Mouse (Mus musculus) neural tube, embryonic 15.5 days (tissue): ENCODE measurements around the gene Tgm2. TPM values are rescaled to one million over a fixed set of nuclear protein-coding genes. Genes with fewer than 3 reads are reported as not detected.
A peak's percentile ranks its signal among the peaks of the same experiment; 100 is the strongest.

ENCODE experiments used
- ATAC-seq: fragments of 200-750 bp; cut with Nextera tagmentation; 2 replicates; pipeline ENCODE4 v1.8.0; 2017; ENCODE audit warnings: mild to moderate bottlenecking, moderate TSS enrichment, moderate library complexity; ENCODE audit not compliant: low FRiP score
- H3K27ac ChIP-seq: fragments of 300-500 bp; sonication (generic); replicated peaks from 2 replicates; pipeline ENCODE4 v1.5.1; 2015; ENCODE audit warnings: mild to moderate bottlenecking, inconsistent platforms
- H3K27me3 ChIP-seq: fragments of 300-500 bp; sonication (generic); replicated peaks from 2 replicates; pipeline ENCODE4 v1.6.1; 2015; ENCODE audit warnings: inconsistent platforms
- H3K36me3 ChIP-seq: fragments of 300-500 bp; sonication (generic); 2 replicates; pipeline ENCODE4 v1.6.1; 2015; ENCODE audit warnings: inconsistent platforms
- H3K4me1 ChIP-seq: fragments of 300-500 bp; sonication (generic); 2 replicates; pipeline ENCODE4 v1.6.1; 2015; ENCODE audit warnings: inconsistent platforms
- H3K4me2 ChIP-seq: fragments of 300-500 bp; sonication (generic); 2 replicates; pipeline ENCODE4 v1.6.1; 2015; ENCODE audit warnings: inconsistent platforms, mild to moderate bottlenecking, moderate library complexity
- H3K4me3 ChIP-seq: fragments of 300-500 bp; sonication (generic); replicated peaks from 2 replicates; pipeline ENCODE4 v1.5.1; 2015; ENCODE audit warnings: mild to moderate bottlenecking, inconsistent platforms
- H3K9ac ChIP-seq: fragments of 300-500 bp; sonication (generic); replicated peaks from 2 replicates; pipeline ENCODE4 v1.6.1; 2015; ENCODE audit warnings: mild to moderate bottlenecking, inconsistent platforms
- H3K9me3 ChIP-seq: fragments of 300-500 bp; sonication (generic); replicated peaks from 2 replicates; pipeline ENCODE4 v1.6.1; 2016; ENCODE audit warnings: inconsistent platforms
- WGBS: fragments of 180-500 bp; shearing (Covaris S2); methylation state at CpG from one replicate; pipeline ENCODE4 v1.1.7; 2015; ENCODE audit warnings: mixed read lengths; 5-methylcytosine and 5-hydroxymethylcytosine counted together
- polyA plus RNA-seq: library from polyadenylated mRNA; unstranded; fragments of >200 nt; fragmentation: Nextera tagmentation; extraction: Ambion mirVana; gene quantifications from 2 replicates; pipeline ENCODE4 v1.2.1, GENCODE M21; 2015

Gene Tgm2
- polyA plus RNA-seq, 1 experiment from 2014 or later = 7.8 TPM

DNA sequence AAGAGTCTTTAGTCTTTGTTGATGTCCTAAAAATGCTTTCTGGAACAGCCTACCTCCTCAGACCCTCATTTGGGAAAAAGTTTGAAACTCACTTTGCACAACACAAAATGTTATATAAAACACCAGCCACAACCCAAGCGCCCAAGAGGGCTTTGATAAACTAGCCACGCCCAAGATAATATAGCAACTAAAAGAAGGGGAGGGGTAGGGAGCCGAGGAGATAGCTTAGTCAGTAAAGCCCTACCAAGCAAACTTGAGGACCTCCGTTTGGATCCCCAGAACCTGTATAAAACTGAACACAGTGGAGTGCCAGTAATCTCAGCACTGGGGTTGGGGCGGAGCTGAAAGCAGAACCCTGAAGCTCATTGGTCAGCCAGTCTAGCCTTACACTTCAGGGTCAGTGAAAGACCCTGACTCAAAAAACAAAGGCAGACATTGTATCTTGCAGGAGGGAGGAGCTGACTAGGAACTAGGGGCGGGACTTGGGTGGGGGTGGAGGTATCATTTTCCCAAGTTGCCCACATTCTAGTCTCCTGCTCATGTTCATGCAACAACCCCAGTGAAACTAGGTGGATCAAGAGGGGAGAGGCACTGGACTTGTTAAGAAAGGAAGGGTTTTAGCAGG is 6.6 kb upstream of the Tgm2 start:
- no peak for ATAC-seq
- WGBS = 44% methylated on average over 6 of the region's 6 CpGs
- Histone ChIP-seq H3K4me1 (peaks cover 12% of the 10 kb centered on the region; the same call in 1 of the 2 replicates), H3K27me3 (no peaks in the 10 kb centered on the region), H3K9ac (no peak overlapping the region), H3K36me3 (no peaks in the 10 kb centered on the region), H3K9me3 (0 out of 2 replicates have a peak, but pooled peaks cover 3% of the 10 kb centered on the region), H3K4me2 (no peak overlapping the region), H3K27ac (no peak overlapping the region), H3K4me3 (no peak overlapping the region)

DNA sequence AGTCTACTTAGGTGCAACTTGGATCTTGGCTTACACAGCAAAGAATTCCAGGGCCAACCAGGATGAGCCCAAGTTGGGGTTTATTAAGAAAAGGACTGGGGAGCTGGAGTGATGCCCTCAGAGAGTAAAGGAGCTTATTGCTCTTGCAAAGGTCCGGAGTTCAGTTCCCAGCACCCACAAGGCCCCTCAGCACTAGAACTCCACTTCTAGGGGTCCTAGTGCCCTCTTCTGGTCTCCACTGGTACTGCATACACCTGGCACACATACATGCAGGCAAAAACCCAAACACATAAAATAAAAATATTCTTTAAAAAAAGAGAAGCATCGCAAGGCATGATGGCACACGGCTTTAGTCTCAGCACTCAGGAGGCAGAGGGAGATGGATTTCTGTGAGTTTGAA is 4.8 kb upstream of the Tgm2 start:
- Histone ChIP-seq H3K27ac (no peak overlapping the region), H3K4me1 (peaks cover 14% of the 10 kb centered on the region), H3K4me2 (no peak overlapping the region), H3K9me3 (0 out of 2 replicates have a peak, but pooled peaks cover 3% of the 10 kb centered on the region), H3K36me3 (no peaks in the 10 kb centered on the region), H3K4me3 (no peak overlapping the region), H3K9ac (no peak overlapping the region), H3K27me3 (peaks cover 2% of the 10 kb centered on the region; the same call in 1 of the 2 replicates)
- no peak for ATAC-seq
- 98% methylated on average over 3 of the region's 3 CpGs for WGBS

DNA sequence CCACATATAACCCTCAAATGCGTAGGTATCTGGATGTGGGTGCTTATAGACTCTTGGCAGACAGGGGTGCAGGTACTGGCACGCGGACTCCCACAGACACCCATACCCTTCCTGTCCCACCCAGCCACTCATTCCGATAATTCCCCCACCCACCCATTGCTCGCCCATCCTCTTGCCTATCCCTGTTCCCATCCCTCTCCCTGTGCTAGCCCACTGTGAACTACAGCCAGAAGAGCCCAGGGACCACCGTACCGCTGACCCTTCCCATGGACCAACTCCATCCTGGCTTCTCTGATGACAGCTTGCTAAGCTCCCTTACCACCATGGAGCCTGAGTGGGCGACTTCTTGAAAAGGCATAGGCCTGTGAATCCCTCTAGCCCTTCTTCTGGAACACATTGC is 735 bp upstream of the Tgm2 start:
- H3K4me1 ChIP-seq = peaks cover 15% of the 10 kb centered on the region
- H3K4me3 ChIP-seq = no peak overlapping the region
- ATAC-seq = no peak
- H3K4me2 ChIP-seq = no peak overlapping the region
- no peaks in the 10 kb centered on the region for H3K36me3 ChIP-seq
- no peak overlapping the region for H3K9ac ChIP-seq
- WGBS = 94% methylated on average over 8 of the region's 8 CpGs
- no peak overlapping the region for H3K27ac ChIP-seq
- H3K27me3 ChIP-seq = peaks cover 6% of the 10 kb centered on the region; the same call in 1 of the 2 replicates
- H3K9me3 ChIP-seq = 0 out of 2 replicates have a peak, but pooled peaks cover 3% of the 10 kb centered on the region

DNA sequence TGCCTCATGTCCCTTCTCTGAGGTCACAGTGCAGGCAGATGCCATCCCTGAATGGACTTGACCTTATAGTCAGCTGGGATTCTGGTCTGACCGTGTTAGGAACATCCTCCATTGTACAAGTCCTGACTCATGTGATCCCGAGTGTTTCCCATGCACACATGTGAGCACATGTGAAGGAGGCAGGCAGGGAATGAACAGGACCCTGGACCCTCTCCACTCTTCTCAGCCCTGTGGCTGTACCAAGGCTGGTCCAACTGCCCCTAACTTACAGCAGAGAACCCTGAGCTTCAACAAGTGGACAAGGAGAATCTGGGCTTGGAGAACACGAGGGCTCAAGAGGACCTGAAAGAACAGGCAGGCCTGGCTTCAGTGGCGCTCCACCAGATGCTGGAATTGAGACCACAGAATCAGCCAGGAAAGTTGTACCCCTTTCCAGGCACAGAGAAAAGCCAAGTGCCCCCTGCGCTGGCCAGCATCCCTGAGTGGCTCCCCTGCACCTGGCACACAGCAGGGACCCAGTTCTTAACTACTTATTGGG is 639 bp downstream of the Tgm2 start:
- 75% methylated on average over 5 of the region's 5 CpGs for WGBS
- Histone ChIP-seq H3K27me3 (peaks cover 6% of the 10 kb centered on the region; the same call in 1 of the 2 replicates), H3K36me3 (no peaks in the 10 kb centered on the region), H3K4me3 (peak overlapping the region; percentile 36), H3K27ac (no peak overlapping the region), H3K4me2 (peak overlapping the region; percentile 63), H3K4me1 (peaks cover 23% of the 10 kb centered on the region), H3K9me3 (no peaks in the 10 kb centered on the region), H3K9ac (peak overlapping the region; percentile 32; the same call in 1 of the 2 replicates)
- ATAC-seq = no peak

DNA sequence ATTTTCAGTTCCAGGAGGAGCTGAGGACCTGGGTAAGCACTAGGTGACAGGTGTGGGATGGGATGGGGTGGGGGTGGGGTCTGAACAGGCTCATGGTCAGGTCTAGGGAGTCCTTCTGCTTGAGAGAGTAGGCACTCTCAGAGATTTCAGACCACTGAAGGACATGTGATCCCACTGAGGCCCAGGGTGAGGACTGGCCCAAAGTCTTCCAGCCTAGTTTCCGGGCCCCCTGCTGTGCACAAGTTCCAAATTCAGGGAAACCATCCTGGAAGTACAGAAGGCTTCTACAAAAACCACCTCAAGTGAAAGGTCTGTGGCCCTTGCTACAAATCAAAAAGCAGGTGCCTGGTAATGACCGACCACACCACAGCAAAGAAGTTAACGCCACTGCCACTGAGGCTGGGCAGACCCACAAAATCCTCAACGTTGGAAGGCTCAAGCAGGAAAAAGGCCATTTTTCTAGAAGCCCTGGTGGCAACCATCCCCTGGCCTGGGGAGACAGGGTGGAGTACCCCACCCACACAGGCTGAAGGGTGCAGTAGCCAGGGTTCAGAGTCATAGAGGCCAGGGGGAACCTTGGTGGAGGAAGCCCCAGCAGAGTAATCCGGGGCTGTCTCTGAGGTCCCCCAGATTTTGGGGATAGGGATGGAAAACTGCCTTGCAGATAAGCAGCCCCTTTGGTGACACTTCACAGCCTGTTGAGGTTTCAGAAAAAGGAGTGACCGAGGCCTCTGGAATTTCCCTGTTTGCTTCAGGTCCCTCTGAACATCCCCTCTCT is 1.3 kb downstream of the Tgm2 start:
- H3K4me2 ChIP-seq = peak overlapping the region; percentile 63; the same call in 1 of the 2 replicates
- no peaks in the 10 kb centered on the region for H3K36me3 ChIP-seq
- H3K9me3 ChIP-seq = no peaks in the 10 kb centered on the region
- no peak overlapping the region for H3K4me3 ChIP-seq
- no peak overlapping the region for H3K27ac ChIP-seq
- no peak overlapping the region for H3K9ac ChIP-seq
- WGBS = 89% methylated on average over 6 of the region's 6 CpGs
- ATAC-seq = no peak
- peaks cover 27% of the 10 kb centered on the region for H3K4me1 ChIP-seq
- H3K27me3 ChIP-seq = peaks cover 6% of the 10 kb centered on the region; the same call in 1 of the 2 replicates

DNA sequence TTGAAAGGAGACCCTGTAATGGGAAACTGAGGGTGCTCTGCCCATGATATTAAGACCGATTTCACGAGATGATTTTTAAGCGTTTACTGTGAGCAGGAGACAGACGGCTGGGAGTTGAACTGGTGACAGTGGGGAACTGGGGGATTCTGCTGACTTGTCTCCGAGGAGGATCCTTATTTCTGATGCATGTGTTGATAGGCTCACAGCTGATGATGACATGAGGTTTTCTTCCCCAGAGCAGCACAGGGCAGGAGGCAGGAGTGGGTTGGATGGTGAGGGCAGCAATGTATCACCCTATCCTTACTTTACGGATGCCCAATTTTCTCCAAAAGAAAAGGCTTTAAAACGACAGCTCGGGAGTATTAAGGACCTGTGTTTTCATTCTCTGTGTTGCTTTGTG is 2.0 kb downstream of the Tgm2 start:
- H3K27me3 ChIP-seq = peaks cover 6% of the 10 kb centered on the region; the same call in 1 of the 2 replicates

DNA sequence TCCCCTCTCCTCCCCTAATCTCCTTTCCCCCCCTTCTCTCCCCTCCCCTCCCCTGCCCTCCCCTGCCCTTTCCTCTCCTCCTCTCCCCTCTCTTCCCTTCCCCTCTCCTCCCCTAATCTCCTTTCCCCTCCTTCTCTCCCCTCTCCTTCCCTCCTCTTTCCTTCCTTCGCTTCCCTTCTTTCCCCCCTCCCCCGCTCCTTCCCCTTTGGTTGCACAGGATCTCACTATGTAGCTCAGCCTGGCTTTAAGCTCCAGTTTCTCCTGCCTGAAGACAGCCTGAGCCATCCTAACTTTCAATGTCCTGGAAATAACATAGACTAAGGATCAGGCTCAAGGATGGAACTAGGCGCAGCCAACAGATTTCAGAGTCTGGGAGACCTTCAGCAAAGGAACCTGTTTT is 2.4 kb downstream of the Tgm2 start:
- ATAC-seq = no peak
- Histone ChIP-seq H3K27me3 (peaks cover 6% of the 10 kb centered on the region; the same call in 1 of the 2 replicates), H3K36me3 (no peaks in the 10 kb centered on the region), H3K4me1 (peaks cover 37% of the 10 kb centered on the region), H3K9ac (no peak overlapping the region), H3K9me3 (no peaks in the 10 kb centered on the region), H3K4me3 (no peak overlapping the region), H3K4me2 (no peak overlapping the region), H3K27ac (no peak overlapping the region)
- 72% methylated on average over 3 of the region's 3 CpGs for WGBS

More for the DNA sequence above, 2.0 kb downstream of the Tgm2 start:
- H3K27ac ChIP-seq = no peak overlapping the region
- no peak overlapping the region for H3K9ac ChIP-seq
- no peaks in the 10 kb centered on the region for H3K9me3 ChIP-seq
- no peak overlapping the region for H3K4me3 ChIP-seq
- no peak for ATAC-seq
- no peak overlapping the region for H3K4me2 ChIP-seq
- H3K4me1 ChIP-seq = peaks cover 34% of the 10 kb centered on the region
- WGBS = 51% methylated on average over 8 of the region's 8 CpGs
- H3K36me3 ChIP-seq = no peaks in the 10 kb centered on the region

DNA sequence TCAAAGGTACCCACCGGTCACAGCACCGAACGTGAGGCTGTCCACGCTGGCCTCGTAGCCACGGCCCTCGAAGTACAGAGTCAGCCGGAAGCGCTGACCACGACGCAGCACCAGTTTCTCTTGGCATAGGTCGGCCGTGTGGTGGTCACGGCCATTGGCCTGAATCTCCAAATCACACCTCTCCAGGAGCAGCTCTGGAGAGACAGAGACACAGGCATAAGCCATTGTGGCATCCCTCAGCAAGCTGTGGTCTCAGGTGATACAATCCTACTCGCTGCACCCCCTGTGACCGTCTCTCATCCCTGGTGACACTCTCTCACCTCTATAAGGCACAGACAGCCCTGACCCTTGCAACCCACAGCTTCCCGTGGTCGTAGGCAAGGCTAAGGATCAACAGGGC is 3.3 kb downstream of the Tgm2 start:
- Histone ChIP-seq H3K9me3 (no peaks in the 10 kb centered on the region), H3K4me3 (no peak overlapping the region), H3K9ac (no peak overlapping the region), H3K27ac (no peak overlapping the region), H3K4me1 (peaks cover 37% of the 10 kb centered on the region), H3K4me2 (no peak overlapping the region), H3K36me3 (no peaks in the 10 kb centered on the region), H3K27me3 (peaks cover 6% of the 10 kb centered on the region; the same call in 1 of the 2 replicates)
- ATAC-seq = no peak
- 90% methylated on average over 18 of the region's 18 CpGs for WGBS

DNA sequence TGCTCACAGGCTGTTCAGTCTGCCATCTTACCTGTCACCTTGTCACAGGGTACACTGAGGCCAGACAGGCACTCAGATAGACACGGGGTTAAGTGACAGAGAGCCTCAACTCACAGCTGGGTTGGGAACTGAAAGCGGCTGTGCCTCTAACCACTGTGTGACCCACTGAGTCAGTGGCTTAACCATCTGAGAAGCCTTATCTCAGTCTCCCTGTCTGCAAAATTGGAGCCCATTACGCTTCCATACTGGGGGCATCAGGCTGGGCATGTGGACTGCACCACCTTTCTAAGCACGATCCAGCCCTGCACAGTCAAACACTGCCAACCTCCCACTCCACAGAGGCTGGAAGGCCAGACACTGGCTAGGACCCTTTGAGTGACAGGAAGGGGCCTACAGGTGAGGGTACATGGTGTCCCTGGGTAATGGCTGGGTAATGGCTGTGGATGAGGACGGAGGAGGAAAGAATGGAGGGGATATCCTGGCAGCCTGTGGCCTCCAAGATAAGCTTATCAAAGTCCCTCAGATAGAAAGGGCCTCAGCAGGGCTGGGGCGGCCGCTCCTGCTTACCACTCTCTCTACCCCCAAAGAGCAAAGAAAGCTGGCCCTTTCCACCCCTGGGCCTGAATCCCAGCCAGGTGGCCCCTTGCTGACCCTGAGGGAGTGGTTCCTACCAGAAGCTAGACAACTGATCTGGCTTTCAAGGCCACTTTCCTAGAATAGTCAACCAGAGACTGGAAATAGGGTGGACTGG is 4.4 kb downstream of the Tgm2 start:
- Histone ChIP-seq H3K4me1 (peaks cover 37% of the 10 kb centered on the region), H3K9ac (no peak overlapping the region), H3K4me3 (no peak overlapping the region), H3K27ac (no peak overlapping the region), H3K9me3 (no peaks in the 10 kb centered on the region), H3K36me3 (no peaks in the 10 kb centered on the region), H3K4me2 (no peak overlapping the region), H3K27me3 (peaks cover 6% of the 10 kb centered on the region; the same call in 1 of the 2 replicates)
- no peak for ATAC-seq
- WGBS = 85% methylated on average over 7 of the region's 7 CpGs

DNA sequence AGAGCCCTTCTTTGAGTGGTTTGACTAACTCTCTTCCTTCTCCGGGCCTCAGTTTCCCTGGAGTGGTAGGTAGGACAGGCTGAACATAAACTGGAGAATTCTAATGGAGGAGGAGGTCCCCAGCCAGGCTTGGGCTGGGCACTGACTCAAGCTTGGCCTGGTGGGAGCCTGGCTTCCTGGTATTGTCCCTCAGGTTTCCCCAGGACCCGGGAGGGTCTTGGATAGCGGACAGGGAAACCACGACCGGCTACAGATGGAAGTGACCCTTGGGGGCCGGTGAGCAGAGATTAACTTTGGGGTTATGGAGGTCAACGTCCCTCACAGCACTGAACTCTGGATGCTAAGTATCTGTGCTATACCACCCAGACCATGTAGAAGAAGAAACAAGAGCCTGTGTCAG is 5.0 kb downstream of the Tgm2 start:
- Histone ChIP-seq H3K4me2 (no peak overlapping the region), H3K27me3 (peaks cover 6% of the 10 kb centered on the region; the same call in 1 of the 2 replicates), H3K4me3 (no peak overlapping the region), H3K9ac (no peak overlapping the region), H3K9me3 (no peaks in the 10 kb centered on the region), H3K4me1 (peaks cover 36% of the 10 kb centered on the region), H3K27ac (no peak overlapping the region), H3K36me3 (no peaks in the 10 kb centered on the region)
- ATAC-seq = no peak
- WGBS = 84% methylated on average over 7 of the region's 7 CpGs

DNA sequence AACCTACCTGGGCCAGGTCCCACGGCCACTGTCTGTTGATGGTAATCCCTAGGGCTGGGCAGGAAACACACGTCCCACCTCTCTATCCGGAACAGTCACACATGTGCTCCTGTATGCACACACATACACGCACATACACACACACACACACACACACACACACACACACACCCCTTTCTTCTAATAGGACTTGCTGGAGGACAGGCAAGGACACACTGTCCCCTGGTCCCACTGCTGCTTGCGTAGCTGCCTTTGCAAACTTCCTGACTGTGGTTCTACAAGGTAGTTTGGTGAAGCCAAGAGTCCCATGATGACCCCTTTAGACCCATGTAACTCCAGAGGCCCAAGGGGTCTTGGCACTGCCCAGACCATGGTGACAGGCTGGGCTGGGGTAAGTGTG is 5.6 kb downstream of the Tgm2 start:
- Histone ChIP-seq H3K4me2 (no peak overlapping the region), H3K27ac (peak overlapping the region; percentile 57; the same call in 1 of the 2 replicates), H3K9ac (no peak overlapping the region), H3K4me1 (peaks cover 38% of the 10 kb centered on the region), H3K9me3 (no peaks in the 10 kb centered on the region), H3K27me3 (no peaks in the 10 kb centered on the region), H3K4me3 (no peak overlapping the region), H3K36me3 (no peaks in the 10 kb centered on the region)
- WGBS = 84% methylated on average over 5 of the region's 5 CpGs
- ATAC-seq = no peak
